Mouse (Mus musculus): ENCODE results near the gene Havcr2. TPM values are rescaled to one million over a fixed set of nuclear protein-coding genes. Genes with fewer than 3 reads are reported as not detected.
"Not testable (repeated sequence)": the region's sequence is repeated elsewhere in the genome, so short reads cannot be mapped to it uniquely, and the experiment has no call there.

The Havcr2 gene
- polyA plus RNA-seq, 1 experiment from 2014 or later, result 0.07 TPM

- ATAC-seq (ENCODE audit: extremely low read depth, insufficient number of reproducible peaks, low FRiP score, low TSS enrichment), result no peak
- Histone ChIP-seq H3K27me3 (replicated peaks) (no peaks in the 10 kb centered on the region), H3K9ac (no peak overlapping the region), H3K4me3 (no peak overlapping the region), H3K9me3 (no peaks in the 10 kb centered on the region), H3K4me1 (no peaks in the 10 kb centered on the region; the same call in 1 of the 2 replicates), H3K4me2 (peak overlapping the region; percentile 31; the same call in 1 of the 2 replicates), H3K27ac (replicated peaks) (no peak overlapping the region), H3K36me3 (no peaks in the 10 kb centered on the region)
- WGBS, result 38% methylated on average over 5 of the region's 5 CpGs
These were observed 7.2 kb downstream of the Havcr2 start for GRCm38 (mm10) chr11:46461931-46462330.

GRCm38 (mm10) chr11:46466878-46467277 lies 12.1 kb downstream of the Havcr2 start:
- H3K4me3 ChIP-seq, result no peak overlapping the region
- no peak overlapping the region for H3K9ac ChIP-seq
- H3K4me2 ChIP-seq, result no peak overlapping the region
- H3K9me3 ChIP-seq, result no peaks in the 10 kb centered on the region
- H3K27ac ChIP-seq (replicated peaks), result no peak overlapping the region
- ATAC-seq (ENCODE audit: extremely low read depth, insufficient number of reproducible peaks, low FRiP score, low TSS enrichment), result no peak
- WGBS, result 74% methylated on average over 2 of the region's 2 CpGs
- no peaks in the 10 kb centered on the region for H3K27me3 ChIP-seq (replicated peaks)
- no peaks in the 10 kb centered on the region; the same call in 1 of the 2 replicates for H3K4me1 ChIP-seq
- no peaks in the 10 kb centered on the region for H3K36me3 ChIP-seq

GRCm38 (mm10) chr11:46474220-46474619 lies 19.5 kb downstream of the Havcr2 start:
- Histone ChIP-seq H3K4me2 (no peak overlapping the region), H3K27ac (replicated peaks) (no peak overlapping the region), H3K9me3 (peaks cover 6% of the 10 kb centered on the region; the same call in 1 of the 2 replicates), H3K4me3 (no peak overlapping the region), H3K4me1 (no peaks in the 10 kb centered on the region), H3K36me3 (no peaks in the 10 kb centered on the region), H3K27me3 (replicated peaks) (no peaks in the 10 kb centered on the region), H3K9ac (no peak overlapping the region)
- 68% methylated on average over 4 of the region's 4 CpGs for whole genome bisulfite sequencing
- no peak for ATAC-seq (ENCODE audit: extremely low read depth, insufficient number of reproducible peaks, low FRiP score, low TSS enrichment)

- ATAC-seq (ENCODE audit: extremely low read depth, insufficient number of reproducible peaks, low FRiP score, low TSS enrichment), result no peak
- Histone ChIP-seq H3K4me1 (no peaks in the 10 kb centered on the region), H3K9me3 (peaks cover 6% of the 10 kb centered on the region; the same call in 1 of the 2 replicates), H3K27me3 (replicated peaks) (no peaks in the 10 kb centered on the region), H3K36me3 (no peaks in the 10 kb centered on the region), H3K27ac (replicated peaks) (no peak overlapping the region), H3K9ac (no peak overlapping the region), H3K4me2 (no peak overlapping the region), H3K4me3 (no peak overlapping the region)
- WGBS, result 77% methylated on average over 9 of the region's 9 CpGs
These were observed 24.6 kb downstream of the Havcr2 start for GRCm38 (mm10) chr11:46479311-46479710.

GRCm38 (mm10) chr11:46480517-46480916 lies 25.8 kb downstream of the Havcr2 start:
- Histone ChIP-seq H3K9me3 (no peaks in the 10 kb centered on the region), H3K27ac (replicated peaks) (no peak overlapping the region), H3K4me1 (no peaks in the 10 kb centered on the region), H3K36me3 (no peaks in the 10 kb centered on the region), H3K27me3 (replicated peaks) (no peaks in the 10 kb centered on the region), H3K9ac (no peak overlapping the region), H3K4me2 (no peak overlapping the region), H3K4me3 (no peak overlapping the region)
- 71% methylated on average over 7 of the region's 7 CpGs for WGBS
- ATAC-seq (ENCODE audit: extremely low read depth, insufficient number of reproducible peaks, low FRiP score, low TSS enrichment), result no peak

GRCm38 (mm10) chr11:46488231-46488630 lies 33.5 kb downstream of the Havcr2 start:
- no peaks in the 10 kb centered on the region for H3K27me3 ChIP-seq (replicated peaks)
- no peaks in the 10 kb centered on the region for H3K9me3 ChIP-seq
- no peak for ATAC-seq (ENCODE audit: extremely low read depth, insufficient number of reproducible peaks, low FRiP score, low TSS enrichment)
- no peak overlapping the region for H3K9ac ChIP-seq
- no peak overlapping the region for H3K4me2 ChIP-seq
- WGBS, result 16% methylated on average over 1 of the region's 1 CpGs
- no peaks in the 10 kb centered on the region for H3K36me3 ChIP-seq
- H3K4me3 ChIP-seq, result no peak overlapping the region
- no peaks in the 10 kb centered on the region for H3K4me1 ChIP-seq
- H3K27ac ChIP-seq (replicated peaks), result no peak overlapping the region

GRCm38 (mm10) chr11:46488650-46489049 lies 33.9 kb downstream of the Havcr2 start:
- no peak for ATAC-seq (ENCODE audit: extremely low read depth, insufficient number of reproducible peaks, low FRiP score, low TSS enrichment)
- Histone ChIP-seq H3K27ac (replicated peaks) (no peak overlapping the region), H3K4me1 (no peaks in the 10 kb centered on the region), H3K27me3 (replicated peaks) (no peaks in the 10 kb centered on the region), H3K4me3 (no peak overlapping the region), H3K4me2 (no peak overlapping the region), H3K9me3 (no peaks in the 10 kb centered on the region), H3K9ac (no peak overlapping the region), H3K36me3 (no peaks in the 10 kb centered on the region)
- 77% methylated on average over 2 of the region's 2 CpGs for WGBS

- H3K4me1 ChIP-seq, result no peaks in the 10 kb centered on the region
- H3K27ac ChIP-seq (replicated peaks), result no peak overlapping the region
- H3K27me3 ChIP-seq (replicated peaks), result no peaks in the 10 kb centered on the region
- no peak overlapping the region for H3K4me2 ChIP-seq
- no peak for ATAC-seq (ENCODE audit: extremely low read depth, insufficient number of reproducible peaks, low FRiP score, low TSS enrichment)
- no peaks in the 10 kb centered on the region for H3K9me3 ChIP-seq
- 64% methylated on average over 3 of the region's 3 CpGs for WGBS
- no peak overlapping the region for H3K9ac ChIP-seq
- H3K36me3 ChIP-seq, result no peaks in the 10 kb centered on the region
- H3K4me3 ChIP-seq, result no peak overlapping the region
These were observed 52.4 kb downstream of the Havcr2 start for GRCm38 (mm10) chr11:46507146-46507545.

GRCm38 (mm10) chr11:46509900-46510299 lies 55.2 kb downstream of the Havcr2 start:
- WGBS, result 89% methylated on average over 5 of the region's 5 CpGs

GRCm38 (mm10) chr11:46521341-46521740 lies 66.6 kb downstream of the Havcr2 start:
- not testable (repeated sequence) for ATAC-seq (ENCODE audit: extremely low read depth, insufficient number of reproducible peaks, low FRiP score, low TSS enrichment); H3K27ac ChIP-seq (replicated peaks)
- WGBS, result 75% methylated on average over 5 of the region's 5 CpGs

More at GRCm38 (mm10) chr11:46509900-46510299, 55.2 kb downstream of the Havcr2 start:
- Histone ChIP-seq H3K27ac (replicated peaks) (no peak overlapping the region), H3K27me3 (replicated peaks) (no peaks in the 10 kb centered on the region), H3K4me3 (no peak overlapping the region), H3K4me2 (no peak overlapping the region), H3K9me3 (no peaks in the 10 kb centered on the region), H3K36me3 (no peaks in the 10 kb centered on the region), H3K9ac (no peak overlapping the region), H3K4me1 (no peaks in the 10 kb centered on the region)
- no peak for ATAC-seq (ENCODE audit: extremely low read depth, insufficient number of reproducible peaks, low FRiP score, low TSS enrichment)

GRCm38 (mm10) chr11:46522719-46523118 lies 68.0 kb downstream of the Havcr2 start:
- Histone ChIP-seq H3K4me1 (peaks cover 4% of the 10 kb centered on the region; the same call in 1 of the 2 replicates), H3K4me3 (no peak overlapping the region), H3K9ac (no peak overlapping the region), H3K36me3 (no peaks in the 10 kb centered on the region), H3K27ac (replicated peaks) (no peak overlapping the region), H3K27me3 (replicated peaks) (no peaks in the 10 kb centered on the region), H3K4me2 (no peak overlapping the region), H3K9me3 (no peaks in the 10 kb centered on the region)
- 68% methylated on average over 3 of the region's 3 CpGs for WGBS
- no peak for ATAC-seq (ENCODE audit: extremely low read depth, insufficient number of reproducible peaks, low FRiP score, low TSS enrichment)

More at GRCm38 (mm10) chr11:46521341-46521740, 66.6 kb downstream of the Havcr2 start:
- not testable (repeated sequence) for H3K4me2 ChIP-seq; H3K4me3 ChIP-seq; H3K36me3 ChIP-seq; H3K27me3 ChIP-seq (replicated peaks); H3K4me1 ChIP-seq; H3K9ac ChIP-seq; H3K9me3 ChIP-seq

- no peak within 1 kb of the TSS for H3K4me2 ChIP-seq
- no peak within 1 kb of the TSS for H3K27ac ChIP-seq (replicated peaks)
- no peak within 1 kb of the TSS for H3K4me3 ChIP-seq
- no peak for ATAC-seq (ENCODE audit: extremely low read depth, insufficient number of reproducible peaks, low FRiP score, low TSS enrichment)
- H3K36me3 ChIP-seq, result no peaks in the 10 kb centered on the region
- no peaks in the 10 kb centered on the region for H3K9me3 ChIP-seq
- WGBS, result 68% methylated on average over 2 of the region's 2 CpGs
- no peak within 1 kb of the TSS for H3K9ac ChIP-seq
- H3K27me3 ChIP-seq (replicated peaks), result no peaks in the 10 kb centered on the region
- H3K4me1 ChIP-seq, result peaks cover 3% of the 10 kb centered on the region; the same call in 1 of the 2 replicates
These were observed 69.2 kb downstream of the Havcr2 start, which contains the start of gene Gm12169 for GRCm38 (mm10) chr11:46523912-46524311. Gene Gm12169 (plus strand): TSS chr11:46524212.
